Mouse (Mus musculus): ENCODE results near the gene Dusp18.

- TF ChIP-seq POLR2A (IDR thresholded peaks at IDR 0.05; ENCODE audit: borderline replicate concordance, extremely low read depth, low read depth, low read length) (0 out of 2 replicates have a peak, but pooled peaks have one; percentile 10), CTCF (IDR thresholded peaks at IDR 0.05; ENCODE audit: insufficient read depth, low read length) (no peak)
Observed at GRCm38 (mm10) chr11:3912875-3913271, 17.8 kb downstream of the Dusp18 start.
